Mouse (Mus musculus): ENCODE results near the gene Hs3st6.
A peak's percentile ranks its signal among the peaks of the same experiment; 100 is the strongest.
"Not testable (repeated sequence)": the region's sequence is repeated elsewhere in the genome, so short reads cannot be mapped to it uniquely, and the experiment has no call there.

The Hs3st6 gene

DNA sequence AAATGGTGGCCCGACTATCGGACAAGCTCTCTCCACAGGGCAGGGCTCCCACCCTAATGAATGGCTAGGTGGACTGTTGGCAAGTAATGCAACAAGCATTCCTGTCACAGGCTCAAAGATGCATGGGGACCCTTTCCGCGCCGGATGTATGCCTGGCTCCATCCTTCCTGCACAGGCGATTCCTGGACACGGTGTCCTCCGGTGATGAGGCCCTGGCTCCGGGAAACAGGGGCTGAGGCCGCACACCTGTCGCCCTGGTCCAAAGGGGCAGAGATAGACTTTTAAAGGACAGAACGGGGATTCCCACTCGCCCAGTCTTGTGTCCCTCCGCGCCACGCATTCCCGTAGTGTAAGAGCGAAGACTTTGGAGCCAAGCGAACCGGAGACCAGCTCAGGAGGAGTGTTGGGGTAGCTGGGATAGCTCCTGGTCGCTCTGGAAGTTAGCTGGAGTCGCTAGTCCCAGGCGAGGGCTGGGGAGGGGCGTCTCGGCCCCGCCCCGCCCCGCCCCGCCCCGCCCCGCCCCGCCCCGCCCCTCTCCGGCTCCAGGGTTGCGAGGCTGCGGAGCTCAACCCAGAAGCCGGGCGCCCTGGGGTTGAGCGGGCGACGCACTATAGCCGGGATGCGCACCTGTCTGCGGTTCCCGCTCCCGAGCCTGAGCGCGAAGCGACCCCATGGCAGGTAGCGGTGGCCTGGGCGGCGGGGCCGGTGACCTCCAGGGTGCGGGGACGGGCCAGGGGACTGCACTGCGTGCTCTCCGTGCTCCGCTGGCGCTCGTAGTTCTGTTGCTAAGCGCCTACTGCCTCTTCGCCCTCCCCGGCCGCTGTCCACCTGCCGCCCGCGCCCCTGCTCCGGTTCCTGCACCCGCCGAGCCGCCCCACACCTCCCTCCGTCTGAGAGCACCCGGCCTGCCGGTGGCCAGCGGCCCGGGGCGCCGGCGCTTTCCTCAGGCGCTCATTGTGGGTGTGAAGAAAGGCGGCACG lies at the start of gene Hs3st6:
Hs3st6 (plus strand) TSS at position 574 of the 980 bp plus-strand sequence.
- DNase-seq: peak; percentile 63

DNA sequence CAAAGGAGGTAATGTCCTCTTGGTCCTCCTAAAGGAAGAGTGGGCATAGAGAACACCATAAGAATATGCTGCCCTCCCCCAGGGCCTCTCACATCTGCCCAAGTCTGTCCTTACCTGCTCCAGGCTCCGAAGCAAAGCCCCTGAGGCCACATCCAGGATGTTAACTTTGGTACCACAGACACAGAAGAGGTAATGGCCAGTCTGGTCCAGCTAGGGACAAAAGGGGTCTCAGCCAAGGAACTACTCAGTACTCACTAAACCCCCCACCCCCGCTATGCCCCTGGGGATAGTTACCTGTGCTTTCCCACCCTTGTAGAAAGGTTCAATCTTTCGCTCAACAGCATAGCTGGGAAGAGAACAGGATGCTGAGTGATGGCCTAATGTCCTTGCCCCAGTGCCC lies 47.0 kb upstream of the Hs3st6 start:
- no peak for DNase-seq

DNA sequence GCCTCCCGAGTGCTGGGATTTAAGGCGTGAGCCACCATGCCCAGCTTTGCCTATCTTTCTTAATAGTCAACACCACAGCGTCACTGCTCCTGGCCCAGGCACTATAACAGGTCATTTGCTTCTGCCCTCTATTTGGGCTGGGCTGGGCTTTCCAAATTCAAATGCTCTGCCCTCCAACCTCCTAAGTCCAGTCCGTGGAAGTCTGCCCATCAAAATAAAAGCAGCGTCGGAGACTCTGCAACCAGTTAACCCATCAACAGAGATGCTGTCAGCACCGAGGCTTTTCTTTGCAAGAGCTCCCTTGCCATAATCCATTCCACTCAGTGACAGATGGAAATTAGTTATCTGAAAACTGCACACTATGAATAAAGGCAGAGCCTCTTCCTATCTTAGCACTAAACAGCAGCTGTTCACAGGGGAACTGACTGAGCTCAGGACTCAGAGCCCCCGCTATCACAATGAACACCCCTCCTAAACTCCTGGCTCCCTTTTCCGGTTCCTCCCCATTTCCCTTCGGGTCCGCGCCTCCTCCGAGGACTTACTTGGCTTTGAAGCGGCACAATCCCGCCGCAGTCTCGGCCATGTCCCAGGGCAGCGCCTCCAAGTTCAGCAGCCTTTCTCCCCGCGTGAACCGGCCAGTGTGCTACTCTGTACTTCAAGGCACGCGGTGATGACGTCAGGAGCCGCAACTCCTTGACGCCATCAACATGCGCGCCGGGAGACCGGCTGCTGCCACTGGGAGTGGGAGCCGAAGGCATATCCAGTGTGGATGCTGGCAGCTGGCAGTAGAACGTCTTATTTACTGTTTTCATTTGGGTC lies 45.6 kb upstream of the Hs3st6 start, which contains the start of gene Tbl3:
Tbl3 (minus strand) TSS at position 679 of the 819 bp plus-strand sequence.
- peak; percentile 96 for DNase-seq

DNA sequence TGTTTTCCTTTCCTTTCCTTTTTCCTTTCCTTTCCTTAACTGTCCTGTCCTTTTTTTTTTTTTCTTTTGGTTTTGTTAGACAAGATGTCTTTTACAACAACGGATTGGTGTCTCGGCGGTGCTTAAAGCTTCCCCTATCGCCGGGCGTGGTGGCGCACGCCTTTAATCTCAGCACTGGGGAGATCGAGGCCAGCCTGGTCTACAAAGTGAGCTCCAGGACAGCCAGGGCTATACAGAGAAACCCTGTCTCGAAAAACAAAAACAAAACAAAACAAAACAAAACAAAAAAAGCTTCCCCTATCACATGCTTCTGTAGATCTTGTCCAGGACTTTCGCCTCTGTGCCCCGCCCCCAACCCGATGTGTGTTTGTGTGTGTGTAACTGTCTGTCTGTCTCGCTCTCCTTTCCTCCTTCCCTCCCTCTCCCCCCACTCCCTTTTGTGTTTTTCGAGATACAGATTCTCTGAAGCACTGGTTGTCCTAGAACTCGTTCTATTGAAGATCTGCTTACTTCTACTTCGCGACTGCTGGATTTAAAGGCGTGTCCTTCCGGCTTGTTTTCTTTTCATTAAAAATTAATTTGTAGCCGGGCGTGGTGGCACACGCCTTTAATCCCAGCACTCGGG lies 44.9 kb upstream of the Hs3st6 start:
- DNase-seq: no peak

DNA sequence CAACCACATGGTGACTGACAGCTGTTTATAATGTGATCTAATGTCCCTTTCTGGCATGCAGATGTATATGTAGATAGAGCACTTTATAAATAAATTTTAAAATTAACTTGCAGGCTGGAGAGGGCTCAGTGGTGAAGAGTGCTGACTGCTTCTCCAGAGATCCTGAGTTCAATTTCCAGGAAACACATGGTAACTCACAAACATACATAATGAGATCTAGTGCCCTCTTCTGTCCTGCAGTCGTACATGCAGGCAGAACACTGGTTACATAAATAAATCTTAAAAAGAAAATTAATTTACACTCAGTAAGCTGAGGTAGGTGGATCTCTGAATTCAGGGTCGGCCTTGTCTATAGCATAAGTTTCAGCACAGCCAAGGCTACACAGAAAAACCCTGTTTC lies 44.1 kb upstream of the Hs3st6 start:
- DNase-seq: no peak

DNA sequence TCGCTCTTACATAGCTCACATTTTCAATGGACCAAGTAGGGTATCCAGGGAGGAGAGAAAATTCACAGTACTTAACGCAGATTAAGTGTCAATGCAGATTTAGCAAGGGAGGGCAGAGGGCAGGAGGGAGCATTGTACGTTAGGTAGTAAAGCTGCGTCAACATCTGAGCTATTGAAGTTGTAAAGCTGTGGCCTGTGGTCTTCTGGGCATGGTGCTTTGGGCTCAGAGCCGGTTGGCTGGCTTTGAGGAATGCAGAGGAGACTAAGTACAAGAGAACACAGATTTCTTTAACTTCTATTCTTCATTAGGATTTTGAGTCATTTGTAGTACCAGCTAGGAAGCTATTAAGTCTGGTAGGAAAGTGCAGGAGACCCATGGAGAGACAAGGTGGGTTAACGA lies 37.2 kb upstream of the Hs3st6 start:
- no peak for DNase-seq

DNA sequence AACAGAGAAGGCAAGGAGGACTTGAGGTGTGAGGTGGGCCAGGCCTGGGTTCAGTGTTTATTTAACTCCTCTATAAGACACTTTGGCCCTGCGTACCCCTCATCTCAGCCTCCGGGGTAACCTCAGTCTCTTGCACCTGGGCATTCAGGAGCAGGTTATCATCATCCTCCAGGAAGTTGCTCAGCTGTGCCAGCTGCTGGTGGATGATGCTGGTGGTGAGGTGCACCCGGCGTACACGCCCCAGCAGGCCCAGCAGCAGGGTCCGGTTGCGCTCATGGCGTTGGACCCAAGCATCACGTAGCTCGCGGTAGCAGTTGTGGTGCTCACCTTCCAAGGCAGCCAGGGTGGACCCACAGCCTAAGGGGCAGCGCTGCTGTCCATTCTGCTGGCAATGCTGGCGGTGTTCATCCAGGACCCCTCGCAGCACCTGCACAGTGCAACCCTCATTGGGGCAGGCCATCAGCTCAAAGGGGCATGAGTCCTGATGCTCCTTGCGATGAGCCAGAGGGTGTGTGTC lies 36.6 kb upstream of the Hs3st6 start:
- DNase-seq: no peak

DNA sequence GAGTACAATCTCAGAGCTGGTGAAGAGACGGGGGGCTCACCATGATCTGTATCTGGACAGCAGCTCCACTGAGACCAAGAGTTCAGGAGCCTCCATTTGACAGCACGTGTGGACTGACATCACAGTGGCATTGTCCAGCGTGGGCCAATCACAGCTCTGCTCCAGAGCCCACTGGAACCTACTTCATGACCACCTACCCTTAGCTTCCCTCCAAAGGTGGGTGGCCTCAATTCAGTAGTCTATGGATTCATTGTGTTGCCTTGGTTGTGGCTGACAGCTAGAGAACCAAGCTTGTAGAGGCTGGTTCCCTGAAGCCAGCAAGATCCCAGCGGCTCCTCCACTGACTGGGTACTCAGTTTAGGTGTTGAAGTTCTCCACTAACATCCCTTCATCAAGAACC lies 34.8 kb upstream of the Hs3st6 start, which contains the start of the genes Rnf151 and Rps2:
Rnf151 (minus strand) TSS at position 121 of the 400 bp plus-strand sequence.
Rps2 (plus strand) TSS at position 174 of the 400 bp plus-strand sequence.
- DNase-seq: no peak

DNA sequence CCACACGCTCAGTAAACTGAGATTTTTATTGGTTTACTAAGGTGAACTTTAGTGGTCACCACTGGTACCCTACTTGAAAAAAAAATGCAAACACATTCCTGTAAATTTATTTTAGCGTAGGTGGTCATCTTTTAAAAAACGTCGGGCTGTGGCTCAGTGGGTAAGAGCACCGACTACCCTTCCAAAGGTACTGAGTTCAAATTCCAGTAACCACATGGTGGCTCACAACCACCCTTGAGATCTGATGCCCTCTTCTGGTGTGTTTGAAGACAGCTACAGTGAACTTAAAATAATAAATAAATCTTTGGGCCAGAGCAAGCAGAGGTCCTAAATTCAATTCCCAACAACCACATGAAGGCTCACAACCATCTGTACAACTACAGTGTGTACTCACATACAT lies 33.9 kb upstream of the Hs3st6 start:
- DNase-seq: not testable (repeated sequence)

DNA sequence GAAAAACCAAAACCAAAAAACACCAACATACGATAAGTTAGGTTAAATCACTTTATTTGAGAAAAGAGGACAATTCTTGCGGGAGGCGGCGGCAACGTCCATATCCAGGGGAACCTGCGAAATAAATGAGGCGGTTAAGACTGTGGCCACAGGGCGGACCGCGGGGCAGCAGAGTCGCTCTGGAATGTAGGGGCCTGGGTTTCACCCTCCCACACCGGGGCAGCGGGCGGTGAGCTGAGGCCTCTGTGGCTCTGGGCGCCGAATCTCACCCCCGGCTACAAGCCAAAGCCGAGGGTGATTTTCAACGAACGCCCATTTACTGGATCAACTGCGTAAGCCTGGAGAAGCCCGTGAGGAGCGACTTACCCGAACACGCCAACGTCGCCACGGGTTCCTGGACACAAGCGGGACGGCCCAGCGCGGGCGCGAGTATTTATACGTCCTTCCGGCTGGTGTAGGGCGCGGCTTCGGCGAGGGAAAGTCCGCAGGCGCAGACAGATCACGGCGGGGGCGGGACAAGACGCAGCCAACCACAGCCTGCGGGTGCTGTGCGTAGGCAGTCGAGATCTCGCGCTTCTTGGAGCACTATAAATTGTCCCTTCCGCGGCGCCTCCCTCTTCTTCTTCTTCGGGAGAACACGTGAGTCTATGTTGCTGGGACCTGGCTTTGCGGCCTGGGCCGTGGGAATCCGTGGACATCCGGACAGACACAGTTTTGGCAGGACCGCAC lies 33.1 kb upstream of the Hs3st6 start:
- peak; percentile 99 for DNase-seq

DNA sequence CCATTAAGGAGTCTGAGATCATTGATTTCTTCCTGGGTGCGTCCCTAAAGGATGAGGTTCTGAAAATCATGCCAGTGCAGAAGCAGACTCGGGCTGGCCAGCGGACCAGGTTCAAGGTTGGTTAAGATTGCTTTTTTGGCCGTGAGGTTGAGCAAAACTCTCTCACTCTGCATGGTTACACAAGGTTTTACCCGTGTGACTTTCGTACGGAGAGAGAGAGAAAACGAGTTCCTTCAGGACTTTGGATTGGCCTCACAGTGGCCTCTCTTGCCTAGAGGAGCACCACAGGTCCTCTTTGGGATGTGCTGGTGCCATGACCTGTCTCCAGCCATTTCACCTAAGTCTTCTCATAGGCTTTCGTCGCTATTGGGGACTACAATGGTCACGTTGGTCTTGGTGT lies 32.2 kb upstream of the Hs3st6 start:
- DNase-seq: not testable (repeated sequence)

DNA sequence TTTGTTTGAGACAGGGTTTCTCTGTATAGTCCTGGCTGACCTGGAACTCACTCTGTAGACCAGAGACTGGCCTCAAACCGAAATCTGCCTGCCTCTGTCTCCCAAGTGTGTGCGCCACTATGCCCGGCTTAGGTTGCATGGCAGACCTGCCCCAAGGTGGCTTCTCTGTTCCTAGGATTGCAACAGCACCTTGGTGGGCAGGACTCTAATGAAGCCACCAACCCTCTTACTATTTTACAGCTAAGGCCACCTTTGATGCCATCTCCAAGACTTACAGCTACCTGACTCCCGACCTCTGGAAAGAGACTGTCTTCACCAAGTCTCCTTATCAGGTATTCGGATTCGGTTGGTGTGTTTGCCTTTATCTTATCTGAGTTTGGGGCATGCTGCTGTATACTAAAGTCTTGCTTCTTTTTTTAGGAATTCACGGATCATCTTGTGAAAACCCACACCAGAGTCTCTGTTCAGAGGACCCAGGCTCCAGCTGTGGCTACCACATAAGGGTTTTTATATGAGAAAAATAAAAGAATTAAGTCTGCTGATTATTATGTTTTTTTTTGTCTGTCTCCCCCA lies 31.3 kb upstream of the Hs3st6 start:
- DNase-seq: not testable (repeated sequence)

DNA sequence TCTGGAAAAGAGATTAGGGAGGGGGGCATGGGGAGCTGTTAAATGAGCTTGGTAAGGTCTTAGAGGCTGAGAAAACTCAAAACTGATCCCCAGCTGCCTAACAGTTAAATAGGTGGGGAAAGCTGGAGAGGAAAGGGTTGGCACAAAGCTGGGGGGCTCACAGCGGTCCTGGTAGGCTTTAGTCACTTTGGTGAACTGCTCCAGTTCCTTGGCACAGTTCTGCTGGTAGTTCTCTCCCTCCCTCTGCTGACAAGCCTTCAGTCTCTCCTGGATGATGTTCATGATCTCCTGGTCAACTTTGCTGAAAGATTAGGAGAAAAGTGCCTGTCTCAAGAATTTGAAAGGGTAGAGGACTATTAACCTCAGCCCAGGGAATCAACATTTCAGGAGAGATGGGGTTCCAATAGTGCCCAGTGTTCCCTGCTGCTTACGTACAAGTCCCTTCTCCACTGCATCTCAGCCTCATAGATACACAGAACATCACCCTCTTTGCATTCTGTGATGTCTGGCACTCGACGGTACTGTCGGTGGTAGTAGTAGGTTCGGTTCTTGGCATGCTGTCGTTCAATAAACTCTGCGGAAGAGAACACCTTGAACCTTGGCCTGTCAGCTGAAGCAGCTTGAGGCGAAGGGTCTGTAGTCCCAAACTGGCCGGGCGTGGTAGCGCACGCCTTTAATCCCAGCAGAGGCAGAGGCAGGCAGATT lies 30.4 kb upstream of the Hs3st6 start:
- no peak for DNase-seq

DNA sequence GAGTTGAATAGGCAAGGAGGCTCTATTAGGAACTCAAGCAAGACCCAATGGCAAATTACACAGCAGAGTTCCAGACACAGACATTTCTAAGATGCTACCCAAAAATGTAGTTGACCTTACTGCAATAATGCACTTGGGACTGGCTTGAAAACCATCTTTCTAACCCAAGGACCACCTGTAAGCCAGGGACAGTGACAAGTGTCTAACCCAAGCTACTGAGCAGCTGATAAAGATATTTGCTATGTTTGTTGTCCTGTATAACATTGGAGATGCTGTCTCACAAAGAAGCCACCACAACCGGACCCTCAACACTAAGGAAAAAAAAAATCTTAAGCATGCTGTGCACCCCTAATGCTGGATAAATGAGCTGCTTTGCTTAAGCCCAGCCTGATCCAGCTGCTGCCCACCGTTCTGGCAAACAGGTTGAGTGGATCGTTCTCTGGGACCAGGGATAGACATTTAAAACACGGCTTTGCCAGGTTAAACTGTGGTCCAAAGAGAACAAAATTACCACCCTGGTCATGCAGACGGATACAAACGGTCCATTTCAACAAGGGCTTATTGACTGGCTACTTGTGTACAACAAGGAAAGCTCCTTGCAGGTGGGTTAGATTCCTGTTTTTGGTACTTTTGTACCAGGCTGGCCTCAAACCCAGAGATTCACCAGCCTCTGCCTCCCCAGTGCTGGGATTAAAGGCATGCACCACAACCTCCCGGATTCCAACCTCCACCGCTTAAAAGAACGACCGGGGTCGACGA lies 29.5 kb upstream of the Hs3st6 start:
- DNase-seq: no peak

DNA sequence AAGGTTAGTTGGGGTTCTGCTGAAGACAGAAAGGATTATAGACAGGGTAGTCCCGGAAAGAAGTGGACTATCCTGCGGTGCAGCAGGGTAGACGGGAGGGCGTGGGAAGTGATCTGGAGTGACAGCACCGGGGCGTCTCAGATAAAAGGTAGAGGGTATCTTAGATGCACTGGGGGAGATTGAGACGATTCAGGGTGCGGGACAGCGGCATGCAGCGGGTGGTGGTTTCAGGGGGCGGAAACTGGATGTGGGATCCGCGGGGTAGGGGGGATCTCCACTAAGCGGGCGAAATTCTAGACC lies 29.0 kb upstream of the Hs3st6 start:
- no peak for DNase-seq

DNA sequence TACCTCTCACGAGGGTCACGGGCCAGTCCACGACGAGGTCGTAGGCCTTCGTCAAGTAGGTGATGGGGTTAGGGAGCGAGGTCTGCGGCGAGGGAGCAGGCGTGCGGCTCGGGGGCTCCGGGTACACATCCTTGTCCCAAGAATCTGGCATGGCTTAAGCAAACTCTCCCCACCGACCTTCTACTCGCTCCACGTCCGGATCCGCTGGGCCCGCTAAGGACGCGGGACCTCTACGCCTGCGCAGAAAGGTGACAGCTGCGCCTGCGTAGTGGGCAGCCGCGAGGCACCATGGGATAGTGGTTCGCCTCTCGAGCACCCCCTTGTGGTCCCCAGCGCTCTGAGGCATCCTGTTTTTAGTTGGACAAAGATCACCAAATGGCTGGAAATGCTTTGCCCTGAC lies 28.6 kb upstream of the Hs3st6 start, which contains the start of gene Ndufb10:
Ndufb10 (minus strand) TSS at position 295 of the 400 bp plus-strand sequence.
- peak; percentile 97 for DNase-seq

DNA sequence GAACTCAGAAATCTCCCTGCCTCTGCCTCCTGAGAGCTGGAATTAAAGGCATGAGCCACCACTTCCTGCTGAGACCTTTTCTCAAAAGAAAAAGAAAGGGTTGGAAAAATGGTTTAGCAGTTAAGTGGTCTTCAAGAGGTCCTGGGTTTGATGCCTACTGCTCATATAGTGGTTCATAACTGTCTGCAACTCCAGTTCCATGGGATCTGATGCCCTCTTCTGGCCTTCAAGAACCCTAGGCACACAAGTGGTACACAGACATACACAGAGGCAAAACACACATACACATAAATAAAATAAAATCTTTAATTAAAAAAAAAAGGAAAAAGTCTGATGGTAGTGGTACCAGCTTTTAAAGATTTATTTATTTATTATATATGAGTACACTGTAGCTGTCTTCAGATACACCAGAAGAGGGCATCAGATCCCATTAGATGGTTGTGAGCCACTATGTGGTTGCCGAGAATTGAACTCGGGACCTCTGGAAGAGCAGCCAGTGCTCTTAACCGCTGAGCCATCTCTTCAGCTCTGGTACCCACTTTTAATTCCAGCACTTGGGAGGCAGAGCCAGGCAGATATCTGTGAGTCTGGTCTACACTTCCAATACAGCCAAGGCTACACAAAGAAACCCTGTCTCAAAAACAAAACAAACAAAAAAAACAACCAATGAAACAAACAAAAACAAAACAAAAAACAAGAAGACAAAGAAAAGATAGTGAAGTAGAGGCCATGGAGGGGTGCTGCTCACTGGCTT lies 27.0 kb upstream of the Hs3st6 start:
- DNase-seq: no peak

DNA sequence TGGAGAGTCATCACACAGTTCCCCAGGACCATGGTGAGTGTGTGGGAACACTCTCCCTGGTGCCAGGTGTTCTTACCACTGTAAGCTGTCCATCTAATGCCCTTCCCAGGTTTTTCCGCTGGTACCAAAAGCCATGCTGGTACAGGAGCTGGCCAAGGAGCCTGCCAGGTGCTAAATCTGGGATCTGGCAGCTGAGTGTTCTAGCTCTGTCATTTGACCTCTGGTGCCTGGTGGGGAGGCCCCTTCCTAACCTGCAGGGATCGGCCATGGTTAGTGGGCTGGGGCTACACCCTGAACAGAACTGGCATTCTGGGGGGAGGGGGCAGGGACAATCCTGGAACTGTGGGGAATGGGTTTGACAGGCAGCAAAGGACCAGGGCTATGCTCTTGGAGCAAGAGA lies 25.2 kb upstream of the Hs3st6 start, which contains the start of gene Rpl3l:
Rpl3l (plus strand) TSS at position 203 of the 400 bp plus-strand sequence.
- DNase-seq: no peak

DNA sequence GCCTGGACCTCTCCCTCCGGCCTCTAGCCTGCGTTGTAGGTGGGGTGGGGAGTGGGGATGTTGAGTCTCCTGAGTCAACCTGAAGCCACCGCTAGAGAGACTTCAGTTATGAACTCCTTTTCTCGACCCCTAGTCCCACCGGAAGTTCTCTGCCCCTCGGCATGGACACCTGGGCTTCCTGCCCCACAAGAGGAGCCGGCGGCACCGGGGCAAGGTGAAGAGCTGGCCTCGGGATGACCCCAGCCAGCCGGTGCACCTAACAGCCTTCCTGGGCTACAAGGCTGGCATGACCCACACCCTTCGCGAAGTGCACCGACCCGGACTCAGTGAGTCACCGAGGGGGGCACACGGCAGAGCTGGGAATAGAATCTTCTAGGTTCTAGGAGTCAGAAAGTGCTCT lies 24.6 kb upstream of the Hs3st6 start:
- DNase-seq: no peak
